Mouse (Mus musculus) lung, adult 2 months (tissue): ENCODE results near the gene Zfp597. TPM values are rescaled to one million over a fixed set of nuclear protein-coding genes. Genes with fewer than 3 reads are reported as not detected.
"Not testable (repeated sequence)": the region's sequence is repeated elsewhere in the genome, so short reads cannot be mapped to it uniquely, and the experiment has no call there.

Experiments
- DNase-seq: peaks from one replicate; pipeline ENCODE4 v3.0.0; 2022
- H3K4me1 ChIP-seq: fragments of 200-500 bp; 2 replicates; pipeline ENCODE4 v1.6.1; 2011; ENCODE audit warnings: low read length; ENCODE audit not compliant: control insufficient read depth, insufficient read depth
- H3K4me3 ChIP-seq: fragments of 200-500 bp; replicated peaks from 2 replicates; pipeline ENCODE3; 2011; ENCODE audit warnings: low read depth, mild to moderate bottlenecking, control low read depth, low read length; ENCODE audit errors: extremely low read depth
- CTCF ChIP-seq: fragments of 200-500 bp; IDR thresholded peaks from 2 replicates; pipeline ENCODE4 v1.5.1; 2011; ENCODE audit warnings: mild to moderate bottlenecking, low read length, control low read depth; ENCODE audit not compliant: insufficient read depth
- POLR2A ChIP-seq: fragments of 200-500 bp; IDR thresholded peaks from 2 replicates; pipeline ENCODE4 v1.6.1; 2011; ENCODE audit warnings: low read depth, mild to moderate bottlenecking, control low read depth, low read length, borderline replicate concordance; ENCODE audit errors: extremely low read depth
- WGBS: fragments of 180-500 bp; shearing (Covaris S2); methylation state at CpG from one replicate; pipeline ENCODE4 v1.1.7; 2018; 5-methylcytosine and 5-hydroxymethylcytosine counted together
- polyA plus RNA-seq: library from polyadenylated mRNA; depleted of rRNA; stranded (reverse); fragments of >200 nt; gene quantifications from 2 replicates; pipeline ENCODE4 v1.2.3, GENCODE M21; 2012; rRNA removed

Zfp597 gene
- polyA plus RNA-seq, 1 experiment, result 3.5 TPM

- Histone ChIP-seq H3K4me1 (peaks cover 2% of the 10 kb centered on the region; the same call in 1 of the 2 replicates), H3K4me3 (no peak overlapping the region)
- no peak for TF ChIP-seq CTCF
- no peak for TF ChIP-seq POLR2A
- 21% methylated on average over 4 of the region's 4 CpGs for WGBS
- no peak for DNase-seq
Measured at GRCm38 (mm10) chr16:3842989-3843388, 41.4 kb downstream of the Zfp597 start.

- 44% methylated on average over 17 of the region's 17 CpGs for WGBS
- Histone ChIP-seq H3K4me3 (no peak overlapping the region), H3K4me1 (no peaks in the 10 kb centered on the region)
- DNase-seq, result no peak
- TF ChIP-seq POLR2A (no peak), CTCF (0 out of 2 replicates have a peak, but pooled peaks have one; percentile 19)
Measured at GRCm38 (mm10) chr16:3839157-3839885, 45.0 kb downstream of the Zfp597 start.

GRCm38 (mm10) chr16:3835461-3835860, 48.9 kb downstream of the Zfp597 start:
- H3K4me3 ChIP-seq, result no peak overlapping the region
- H3K4me1 ChIP-seq, result no peaks in the 10 kb centered on the region
- 69% methylated on average over 2 of the region's 2 CpGs for WGBS
- no peak for DNase-seq
- TF ChIP-seq POLR2A, result no peak
- no peak for TF ChIP-seq CTCF

- Histone ChIP-seq H3K4me1 (no peaks in the 10 kb centered on the region), H3K4me3 (no peak within 1 kb of the TSS)
- TF ChIP-seq POLR2A (no peak), CTCF (no peak; the same call in 1 of the 2 replicates)
- DNase-seq, result no peak
Measured at GRCm38 (mm10) chr16:3830588-3831109, 53.7 kb downstream of the Zfp597 start, which contains the start of gene Olfr15. Gene Olfr15 (plus strand): TSS chr16:3830878.

GRCm38 (mm10) chr16:3829727-3830126, 54.6 kb downstream of the Zfp597 start:
- TF ChIP-seq POLR2A (no peak), CTCF (no peak)
- H3K4me3 ChIP-seq, result no peak overlapping the region
- no peak for DNase-seq
- H3K4me1 ChIP-seq, result no peaks in the 10 kb centered on the region
- WGBS, result 73% methylated on average over 2 of the region's 2 CpGs

GRCm38 (mm10) chr16:3828021-3828420, 56.3 kb downstream of the Zfp597 start:
- TF ChIP-seq POLR2A (no peak), CTCF (no peak)
- 51% methylated on average over 3 of the region's 3 CpGs for WGBS

GRCm38 (mm10) chr16:3820202-3820601, 64.2 kb downstream of the Zfp597 start:
- 78% methylated on average over 2 of the region's 2 CpGs for WGBS
- Histone ChIP-seq H3K4me3 (no peak overlapping the region), H3K4me1 (no peaks in the 10 kb centered on the region)
- TF ChIP-seq CTCF (no peak), POLR2A (no peak)
- DNase-seq, result no peak

More at GRCm38 (mm10) chr16:3828021-3828420, 56.3 kb downstream of the Zfp597 start:
- no peak overlapping the region for H3K4me3 ChIP-seq
- H3K4me1 ChIP-seq, result no peaks in the 10 kb centered on the region
- DNase-seq, result no peak

- DNase-seq, H3K4me3 ChIP-seq: not testable (repeated sequence)
- 79% methylated on average over 6 of the region's 6 CpGs for WGBS
Measured at GRCm38 (mm10) chr16:3814667-3815066, 69.7 kb downstream of the Zfp597 start.

More at GRCm38 (mm10) chr16:3814667-3815066, 69.7 kb downstream of the Zfp597 start:
- not testable (repeated sequence) for H3K4me1 ChIP-seq

Other genes starting within 250 kb of the Zfp597 start
- 0.38 and 0.54 TPM in 2 replicates for gene Mefv, start 166.5 kb downstream of the Zfp597 start, polyA plus RNA-seq
- gene Zfp263, start 140.5 kb downstream of the Zfp597 start, polyA plus RNA-seq, result 7.7 and 8.0 TPM in 2 replicates
- not detected in 2 replicates for gene Olfr15, start 53.7 kb downstream of the Zfp597 start, polyA plus RNA-seq
- gene Zfp174, start 37.3 kb downstream of the Zfp597 start, polyA plus RNA-seq, result 0.96 and 1.1 TPM in 2 replicates
- 59.4 and 65.8 TPM in 2 replicates for gene Naa60, start 12.2 kb downstream of the Zfp597 start, polyA plus RNA-seq
- gene Gm20695, start 87 bp upstream of the Zfp597 start, polyA plus RNA-seq, result 0.12 and 0.14 TPM in 2 replicates
- 14.9 TPM in 2 replicates for gene 1700037C18Rik, start 24.1 kb upstream of the Zfp597 start, polyA plus RNA-seq
- gene Cluap1, start 24.2 kb upstream of the Zfp597 start, polyA plus RNA-seq, result 5.7 and 6.3 TPM in 2 replicates
- 5.9 and 6.3 TPM in 2 replicates for gene Nlrc3, start 92.1 kb upstream of the Zfp597 start, polyA plus RNA-seq
- gene Slx4, start 119.2 kb upstream of the Zfp597 start, polyA plus RNA-seq, result 16.3 and 17.2 TPM in 2 replicates
- 0.11 and 0.18 TPM in 2 replicates for gene Dnase1, start 152.4 kb upstream of the Zfp597 start, polyA plus RNA-seq
- gene Trap1, start 193.3 kb upstream of the Zfp597 start, polyA plus RNA-seq, result 47.8 and 54.6 TPM in 2 replicates